Mouse (Mus musculus) embryonic fibroblast, embryonic 13.5 days (primary cell): ENCODE measurements at regions not wholly inside any gene's neighbourhood (a gene's known extent, or its start where the extent isn't known, plus 50 kb on each side); places are given as distances from the start of the nearest gene placed in this dataset.

Experiments used
- CTCF ChIP-seq: IDR thresholded peaks from 2 replicates; pipeline ENCODE4 v1.5.1; 2011; ENCODE audit warnings: mild to moderate bottlenecking, control low read depth, low read length, moderate library complexity, borderline replicate concordance; ENCODE audit not compliant: insufficient read depth
- POLR2A ChIP-seq: IDR thresholded peaks from 2 replicates; pipeline ENCODE4 v1.6.1; 2011; ENCODE audit warnings: low read depth, mild to moderate bottlenecking, control low read depth, low read length, moderate library complexity

GRCm38 (mm10) chr13:39691291-39692024 lies 669.8 kb downstream of the Ofcc1 start:
- no peak for TF ChIP-seq CTCF
- TF ChIP-seq POLR2A: no peak
